Mouse (Mus musculus) T-helper 2 cell (primary cell): ENCODE data around the gene Dixdc1.

Experiments used
- in situ Hi-C: fragments of 300-600 bp; cut with MboI, MseI; formaldehyde crosslinking; loops from one replicate; pipeline ENCODE4 v1.15.1; 2025; ENCODE audit warnings: high pct_unique_total_duplicates

Dixdc1 gene

DNA sequence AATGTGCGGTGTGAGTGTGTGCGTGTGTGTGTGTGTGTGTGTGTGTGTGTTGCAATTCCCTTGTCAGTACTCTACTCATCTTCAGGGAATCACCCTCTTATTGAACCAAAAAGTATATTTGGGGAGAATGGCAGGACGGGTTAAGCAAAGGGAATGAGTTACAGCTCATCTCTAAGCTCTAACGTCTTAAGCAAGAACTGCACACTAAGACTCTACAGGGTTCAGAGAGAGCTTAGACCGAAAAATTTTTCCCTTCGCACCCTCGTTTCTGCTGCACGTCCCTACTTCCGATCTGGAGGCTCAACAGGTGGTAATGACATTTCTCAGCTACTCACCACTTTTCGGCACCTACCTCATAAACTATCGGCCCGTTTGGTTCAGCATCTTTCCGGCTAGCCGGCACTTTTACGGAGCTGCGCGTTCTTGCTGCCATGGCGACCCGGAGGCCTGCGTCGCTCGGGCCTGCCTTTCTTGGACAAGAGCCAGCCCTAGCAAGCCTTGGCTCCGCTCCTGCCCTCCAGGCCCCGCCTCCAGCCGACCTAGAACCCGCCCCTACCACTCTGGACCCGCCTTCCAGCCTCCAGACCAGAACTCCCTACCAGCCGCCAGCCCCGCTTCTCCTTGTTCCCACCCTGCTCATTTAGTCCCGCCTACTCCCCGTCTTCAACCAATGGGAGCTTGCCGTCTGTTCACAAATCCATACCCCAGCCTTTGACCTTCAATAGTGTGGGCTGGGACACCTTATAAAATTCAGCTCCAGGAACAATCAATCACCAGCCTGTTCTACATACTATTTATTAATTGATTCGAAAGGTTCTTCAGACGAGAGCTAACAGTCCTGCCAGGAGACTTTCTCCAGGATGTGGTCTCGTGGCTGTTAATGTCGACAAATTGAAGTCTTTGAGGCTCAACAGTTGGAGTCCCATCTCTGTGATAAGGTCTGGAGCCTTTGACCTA lies at the start of gene Dixdc1:
Dixdc1 (minus strand) TSS at position 604 of the 957 bp plus-strand sequence.
- in situ Hi-C loops, result no loop called here

DNA sequence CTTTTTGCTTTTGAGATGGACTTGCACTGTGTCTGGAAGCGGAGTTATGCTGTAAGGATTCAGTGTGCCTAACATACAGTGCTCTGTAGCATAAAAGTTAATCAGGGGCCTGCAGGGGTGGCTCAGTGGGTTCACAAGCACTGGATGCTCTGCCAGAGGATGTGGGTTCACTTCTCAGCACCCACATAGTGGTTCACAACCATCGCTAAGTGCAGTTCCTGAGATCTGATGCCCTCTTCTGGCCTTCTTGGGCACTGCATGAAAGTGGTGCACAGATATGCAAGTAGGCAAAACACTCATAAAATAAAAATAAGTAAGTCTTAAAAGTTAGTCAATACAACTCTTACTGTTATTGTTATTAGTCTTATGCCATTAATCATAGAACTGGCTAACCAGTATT lies 42.8 kb upstream of the Dixdc1 start:
- in situ Hi-C loops, result loop anchor here (10.0 kb wide), 1 partner anchor 777 kb away; no protein-coding TSS in a partner anchor

DNA sequence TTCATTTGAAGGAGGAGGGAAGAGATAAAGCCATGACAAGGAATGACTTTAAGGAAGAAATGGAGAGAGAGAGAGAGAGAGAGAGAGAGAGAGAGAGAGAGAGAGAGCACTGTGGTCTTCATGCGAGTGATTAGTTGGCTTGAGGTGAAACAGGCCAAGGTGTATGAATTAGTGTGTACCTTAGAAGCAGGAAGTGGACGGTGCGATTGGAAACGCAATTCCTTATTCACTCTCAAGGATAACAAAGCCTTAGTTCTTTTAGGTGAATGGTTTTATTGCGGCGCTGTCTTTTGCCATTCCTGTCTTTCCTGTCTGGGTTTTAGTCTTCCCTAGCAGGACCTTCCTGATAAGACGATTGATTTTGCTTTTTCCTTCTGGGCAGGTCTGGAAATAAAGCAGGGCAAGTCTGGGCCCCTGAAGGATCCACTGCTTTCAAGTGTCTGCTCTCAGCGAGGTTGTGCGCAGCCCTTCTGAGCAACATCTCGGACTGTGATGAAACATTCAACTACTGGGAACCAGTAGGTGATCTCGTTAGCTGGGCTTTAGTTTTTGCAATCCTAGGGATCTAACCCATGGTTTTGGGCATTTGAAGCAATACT lies 36.9 kb upstream of the Dixdc1 start:
- in situ Hi-C loops, result no loop called here

DNA sequence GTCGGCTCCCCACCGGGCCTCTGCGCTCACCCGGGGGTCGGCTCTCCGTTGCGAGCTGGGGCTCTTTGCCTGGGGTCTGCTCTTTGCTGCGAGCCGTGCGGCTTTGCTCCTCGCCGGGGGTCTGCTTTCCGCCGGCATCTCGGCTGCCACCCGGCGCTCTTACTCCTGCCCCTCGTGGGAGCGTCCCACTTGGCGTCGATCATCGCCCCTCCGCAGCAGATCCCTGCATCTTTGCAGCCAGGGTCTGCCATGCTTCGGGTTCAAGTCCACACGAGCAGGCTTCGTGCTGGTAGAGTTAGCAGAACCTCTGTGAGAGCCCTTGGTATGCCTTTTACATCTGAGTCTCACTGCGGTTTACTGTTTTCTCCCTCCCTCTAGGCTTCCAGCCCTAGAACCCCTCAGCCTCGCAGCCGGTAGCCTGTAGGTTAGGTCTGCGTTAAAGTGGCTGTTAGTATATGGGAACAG lies 36.4 kb upstream of the Dixdc1 start:
- in situ Hi-C loops, result no loop called here

DNA sequence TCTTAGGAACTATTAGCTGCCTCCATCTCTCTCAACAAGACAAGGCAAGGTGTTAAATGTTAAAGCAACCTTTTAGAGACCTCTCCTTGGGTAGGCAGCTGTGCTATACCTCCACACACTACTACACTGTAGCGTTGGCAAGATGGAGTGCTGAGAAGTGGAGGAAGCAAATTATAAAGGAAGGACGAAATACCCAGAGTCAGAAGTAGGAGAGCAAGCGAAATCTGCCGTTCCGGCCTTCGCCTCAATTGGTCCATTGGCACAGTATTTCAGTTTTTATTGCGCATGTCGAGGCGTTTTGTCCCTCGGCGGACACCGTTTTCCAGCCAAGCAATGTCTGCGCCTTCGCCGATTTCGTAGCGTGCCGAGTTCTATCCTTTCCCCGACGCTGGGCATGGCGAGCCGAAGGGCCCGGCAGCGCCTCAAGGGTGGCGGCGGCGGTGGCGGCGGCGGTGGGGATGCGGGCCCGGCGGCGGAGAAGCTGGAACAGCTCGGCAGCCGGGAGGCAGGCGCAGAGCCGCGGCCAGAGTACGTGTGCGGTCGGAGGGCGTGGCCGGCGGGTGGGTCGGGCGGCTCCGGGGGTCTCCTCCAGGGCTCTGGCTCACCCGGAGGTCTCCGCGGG lies 35.8 kb upstream of the Dixdc1 start, which contains the start of the genes Alg9 and 1110032A03Rik:
Alg9 (plus strand) TSS at position 29 of the 622 bp plus-strand sequence.
1110032A03Rik (minus strand) TSS at position 530 of the 622 bp plus-strand sequence.
- in situ Hi-C loops, result no loop called here

DNA sequence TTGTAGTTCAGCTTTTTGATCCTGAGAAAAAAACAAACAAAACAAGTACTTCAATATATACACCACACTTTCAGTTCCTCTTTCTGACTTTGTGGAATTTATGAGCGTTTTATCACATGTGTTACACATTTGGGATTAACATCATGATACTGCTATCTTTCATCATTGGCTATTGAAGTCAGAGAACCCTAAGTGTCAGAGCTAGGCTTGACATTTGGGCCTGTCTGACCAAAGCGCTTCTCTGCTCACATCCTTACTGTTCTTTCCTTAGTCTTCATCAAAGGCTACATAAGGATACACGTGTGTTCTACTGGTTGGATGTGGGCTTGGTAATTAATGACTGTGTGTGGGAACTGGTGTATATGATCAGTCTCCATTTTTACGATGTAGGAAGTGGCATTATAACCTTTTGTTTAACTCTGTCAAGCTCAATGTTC lies 34.7 kb upstream of the Dixdc1 start:
- in situ Hi-C loops, result no loop called here

DNA sequence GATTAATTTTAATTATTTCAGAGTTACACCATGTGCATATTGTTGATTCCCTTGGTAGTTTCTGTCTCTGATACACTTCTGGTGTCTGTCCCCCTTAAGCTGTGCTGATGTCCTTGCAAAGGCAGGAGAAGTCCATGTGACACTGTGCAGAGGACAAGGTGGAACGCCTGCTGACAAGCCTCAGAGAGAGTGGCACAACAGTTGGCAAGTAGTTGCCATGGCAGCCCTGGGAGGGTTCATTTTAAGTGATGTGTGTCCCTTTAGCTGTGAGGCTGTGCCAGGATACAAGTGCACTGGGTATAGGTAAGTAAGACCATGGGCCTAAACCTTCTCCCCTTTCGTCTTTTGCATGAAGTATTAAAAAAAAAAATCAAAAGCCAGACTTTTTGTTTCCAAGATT lies 30.7 kb upstream of the Dixdc1 start:
- in situ Hi-C loops, result no loop called here

DNA sequence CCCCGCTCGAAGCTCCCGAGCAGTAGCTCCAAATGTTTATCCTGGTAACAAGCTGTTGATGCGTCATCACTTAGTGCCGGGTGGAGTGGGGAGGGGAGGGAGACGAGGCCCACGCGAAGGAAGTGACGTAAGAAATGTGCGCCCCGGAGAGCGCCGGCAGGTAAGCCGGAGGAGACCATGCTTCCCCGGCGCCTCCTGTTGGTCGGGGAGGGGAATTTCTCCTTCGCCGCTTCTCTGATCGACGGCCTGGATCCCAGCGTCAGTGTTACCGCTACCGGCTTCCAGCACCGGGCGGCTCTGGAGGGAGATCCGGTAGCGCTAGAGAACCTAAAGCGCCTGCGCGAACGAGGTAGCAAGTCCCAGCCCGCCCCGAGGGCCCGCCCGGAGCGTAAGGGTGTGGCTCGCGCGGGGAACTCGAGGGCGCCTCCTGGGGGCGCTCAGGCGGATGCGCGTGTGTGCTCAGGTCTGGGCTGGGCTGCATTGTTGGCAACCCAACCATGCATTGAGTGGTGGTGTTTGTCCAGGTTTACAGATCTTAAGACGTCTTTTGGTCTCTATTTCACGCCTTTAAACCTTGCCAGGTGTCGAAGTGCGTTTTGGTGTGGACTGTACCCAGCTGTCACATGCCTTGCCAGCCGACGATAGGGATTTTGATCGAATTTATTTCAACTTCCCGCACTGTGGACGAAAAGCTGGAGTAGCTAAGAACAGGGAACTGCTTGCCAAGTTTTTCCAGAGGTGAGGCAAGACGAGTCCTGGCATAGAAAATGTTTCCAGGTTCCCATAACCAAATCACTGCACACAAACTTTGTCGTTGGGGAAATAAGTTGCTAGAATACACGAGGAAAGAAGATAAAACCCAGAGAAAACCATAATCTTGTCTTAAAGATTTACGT lies 29.0 kb upstream of the Dixdc1 start, which contains the start of gene Fdxacb1:
Fdxacb1 (plus strand) TSS at position 130 of the 896 bp plus-strand sequence.
- in situ Hi-C loops, result no loop called here

DNA sequence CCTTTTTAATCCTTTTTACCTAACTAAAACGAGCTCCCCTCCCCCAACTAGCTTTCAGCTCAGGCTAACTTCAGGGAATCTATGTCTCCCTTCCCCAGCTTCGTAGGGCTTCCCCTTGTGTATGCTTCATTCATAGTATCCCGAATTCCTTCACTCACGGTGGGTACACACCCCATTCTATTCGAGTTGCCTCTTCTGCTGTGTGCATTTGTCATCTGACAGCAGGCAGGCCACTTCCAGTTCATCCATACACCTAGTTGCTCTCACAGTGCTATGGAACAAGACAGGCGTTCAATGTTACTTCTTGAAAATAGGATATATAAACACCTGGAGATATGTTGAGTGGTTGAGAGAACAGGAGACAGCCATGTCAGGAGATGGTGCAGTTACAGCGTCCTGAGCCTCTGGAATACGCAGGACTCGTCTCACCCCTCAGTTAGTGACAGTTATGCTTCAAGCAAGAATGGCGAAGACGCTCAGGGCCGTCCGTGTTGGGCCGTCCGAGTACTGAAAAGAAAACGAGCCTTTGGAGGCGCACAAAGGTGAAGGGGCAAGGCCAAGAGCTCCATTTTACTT lies 28.3 kb upstream of the Dixdc1 start:
- in situ Hi-C loops, result no loop called here

DNA sequence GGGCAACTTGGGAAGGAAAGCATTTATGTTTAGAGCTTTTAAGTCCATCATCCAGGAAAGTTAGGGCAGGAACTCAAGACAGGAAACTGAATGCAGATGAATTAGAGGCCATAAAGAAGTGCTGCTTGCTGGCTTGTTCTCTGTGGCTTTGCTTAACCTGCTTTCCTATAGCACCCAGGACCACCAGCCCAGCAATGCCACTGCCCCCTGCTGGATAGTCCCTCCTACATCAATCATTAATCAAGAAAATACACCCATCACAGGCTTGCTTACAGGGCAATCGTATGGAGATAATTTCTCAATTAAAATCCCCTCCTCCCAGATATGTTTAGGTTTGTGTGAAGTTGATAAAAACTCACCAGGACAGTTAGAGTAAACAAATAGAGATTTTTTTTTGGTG lies 24.0 kb upstream of the Dixdc1 start:
- in situ Hi-C loops, result no loop called here

DNA sequence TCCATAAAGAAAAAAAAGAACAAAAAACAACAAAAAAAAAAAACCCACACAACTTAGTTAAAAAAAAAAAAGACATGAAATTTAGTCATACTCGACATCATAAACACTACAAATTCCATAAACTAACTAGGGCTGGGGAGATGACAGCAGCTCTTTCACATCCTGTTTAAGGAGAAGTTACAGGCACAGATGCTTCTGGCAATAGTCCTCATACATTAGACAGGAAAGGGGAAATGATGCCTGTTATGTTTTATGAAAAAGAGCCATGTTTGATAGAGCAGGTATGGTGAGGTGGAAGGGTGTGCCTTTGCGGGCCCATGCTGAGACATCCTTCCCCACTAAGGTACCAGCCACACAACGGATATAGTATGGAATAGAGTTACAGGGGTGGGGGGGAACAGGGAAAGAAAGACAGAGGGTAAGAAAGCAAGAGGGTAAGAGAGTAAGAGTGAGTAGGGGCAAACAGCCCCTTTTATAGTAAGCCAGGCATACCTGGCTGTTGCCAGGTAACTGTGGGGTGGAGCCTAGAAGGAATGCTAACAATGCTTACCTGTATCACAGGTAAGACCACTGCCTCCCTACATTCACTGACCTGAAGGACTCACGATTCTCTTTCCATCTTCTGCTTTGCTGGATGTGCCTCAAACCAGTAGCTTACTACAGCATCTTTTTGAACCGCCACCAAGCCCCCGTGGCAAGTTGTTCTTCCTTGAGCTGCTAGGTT lies 22.4 kb upstream of the Dixdc1 start:
- in situ Hi-C loops, result no loop called here

DNA sequence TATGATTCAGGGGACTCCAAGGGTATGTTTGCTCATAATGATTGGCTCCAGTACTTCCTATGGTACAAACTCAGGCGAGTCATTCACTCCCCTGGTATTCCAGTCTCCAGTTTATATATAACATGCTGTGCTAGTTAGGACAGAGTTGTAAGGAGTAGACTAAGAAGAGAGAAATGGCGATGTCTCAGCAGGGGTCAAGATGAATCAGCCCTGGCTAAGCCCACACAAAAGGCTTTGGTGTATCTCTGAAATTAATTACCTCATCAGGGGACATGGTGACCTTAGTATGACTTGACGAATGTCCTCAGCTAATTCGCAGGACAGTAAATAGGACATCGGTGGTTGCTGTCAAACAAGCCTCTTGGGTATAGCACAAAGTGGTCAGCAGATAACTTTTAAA lies 17.4 kb upstream of the Dixdc1 start:
- in situ Hi-C loops, result no loop called here

DNA sequence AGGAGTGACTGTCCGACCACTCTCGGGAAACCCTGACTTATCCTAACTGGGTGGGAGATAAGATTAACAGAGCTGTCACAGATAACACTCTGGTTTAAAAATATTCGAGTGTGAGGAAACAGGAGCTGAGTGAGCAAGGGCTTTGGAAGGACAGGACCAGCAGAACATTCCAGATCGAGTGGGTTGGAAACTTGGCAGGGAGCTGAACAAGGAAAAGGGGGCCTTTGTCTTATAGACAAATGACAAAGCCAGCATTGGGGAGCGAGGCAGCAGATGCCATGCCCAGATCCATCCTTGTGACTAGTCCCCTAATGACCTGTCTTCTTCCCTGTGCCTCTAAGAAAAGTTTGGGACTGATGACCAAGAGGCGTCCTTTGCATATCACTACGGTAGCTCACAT lies 14.6 kb upstream of the Dixdc1 start:
- in situ Hi-C loops, result no loop called here

DNA sequence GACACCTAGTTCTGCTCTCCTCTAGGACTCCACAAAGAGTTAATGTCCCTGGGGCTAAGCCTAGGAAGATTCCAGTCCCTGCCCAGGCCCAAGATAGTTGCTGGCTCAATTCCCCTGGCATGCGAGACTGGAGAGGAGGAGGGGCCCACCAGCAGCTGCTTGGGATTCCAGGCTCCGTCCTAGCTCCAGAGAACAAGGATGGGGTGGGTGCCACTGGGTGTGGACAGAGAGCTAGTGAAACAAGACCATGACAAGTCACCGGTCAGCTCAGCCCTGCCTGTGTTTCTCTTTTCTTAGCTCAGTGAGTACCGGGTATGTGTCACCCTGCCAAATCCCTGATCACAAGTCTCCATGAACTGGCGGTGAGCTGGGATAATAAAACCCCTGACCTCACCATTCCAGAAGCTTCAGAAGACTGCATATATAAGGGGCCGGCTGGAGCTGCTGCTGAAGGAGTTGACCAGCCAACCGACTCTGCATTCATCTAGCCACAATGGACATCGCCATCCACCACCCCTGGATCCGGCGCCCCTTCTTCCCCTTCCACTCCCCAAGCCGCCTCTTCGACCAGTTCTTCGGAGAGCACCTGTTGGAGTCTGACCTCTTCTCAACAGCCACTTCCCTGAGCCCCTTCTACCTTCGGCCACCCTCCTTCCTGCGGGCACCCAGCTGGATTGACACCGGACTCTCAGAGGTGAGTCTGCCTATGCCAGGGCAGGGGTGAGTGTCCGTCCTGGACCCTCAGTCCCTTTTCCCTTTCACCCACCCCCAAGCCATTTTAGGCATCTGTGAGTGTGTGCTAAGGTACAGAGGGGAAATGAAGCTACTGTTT lies 13.7 kb upstream of the Dixdc1 start:
- in situ Hi-C loops, result no loop called here

DNA sequence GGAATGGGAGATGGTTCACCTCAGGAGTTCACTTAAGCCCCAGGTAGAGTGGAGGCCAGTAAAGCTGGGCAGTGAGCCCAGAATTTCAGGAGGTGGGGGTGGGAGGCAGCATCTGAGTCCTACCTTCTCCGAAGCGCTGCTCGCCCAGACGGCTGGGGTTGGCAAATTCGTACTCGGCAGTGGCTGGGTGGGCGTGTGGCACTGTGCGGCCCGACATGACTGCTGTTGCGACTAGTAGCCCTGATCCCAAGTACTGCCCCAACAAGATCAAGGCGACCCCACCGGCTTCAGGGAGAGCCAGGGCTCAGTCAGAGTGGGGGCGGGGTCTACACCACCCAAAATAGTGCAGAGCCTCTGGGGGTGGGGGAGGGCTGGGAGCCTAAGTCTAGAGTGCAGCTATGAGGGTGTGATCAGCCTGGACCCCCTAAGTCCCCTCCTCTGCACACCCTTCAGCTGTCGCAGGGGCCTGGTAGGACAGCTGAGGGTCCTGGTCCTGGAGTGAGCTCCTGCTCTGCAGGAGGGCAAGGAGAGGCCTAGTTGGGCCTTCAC lies 12.8 kb upstream of the Dixdc1 start, which contains the start of gene Hspb2:
Hspb2 (minus strand) TSS at position 301 of the 549 bp plus-strand sequence.
- in situ Hi-C loops, result no loop called here

DNA sequence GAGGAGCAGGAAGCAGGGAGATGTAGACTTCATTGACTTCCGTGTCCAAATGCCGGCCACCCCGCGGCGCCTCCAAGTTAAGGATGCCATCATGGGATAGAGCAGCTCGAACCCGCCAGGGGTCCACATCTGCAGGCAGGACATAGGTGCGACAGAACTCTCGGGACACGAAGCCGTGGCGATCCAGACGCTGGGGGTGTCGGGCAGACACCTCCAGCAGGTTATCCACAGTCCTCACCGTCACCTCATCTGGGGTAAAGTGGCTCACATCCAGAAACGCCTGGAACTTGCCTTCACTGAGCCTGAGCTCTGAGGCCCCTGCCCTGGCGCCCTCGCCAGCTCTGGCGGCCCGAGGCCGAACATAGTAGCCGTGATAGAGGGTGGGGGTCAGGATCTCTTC lies 12.0 kb upstream of the Dixdc1 start, which contains the start of gene Cryab:
Cryab (plus strand) TSS at position 3 of the 400 bp plus-strand sequence.
- in situ Hi-C loops, result no loop called here

DNA sequence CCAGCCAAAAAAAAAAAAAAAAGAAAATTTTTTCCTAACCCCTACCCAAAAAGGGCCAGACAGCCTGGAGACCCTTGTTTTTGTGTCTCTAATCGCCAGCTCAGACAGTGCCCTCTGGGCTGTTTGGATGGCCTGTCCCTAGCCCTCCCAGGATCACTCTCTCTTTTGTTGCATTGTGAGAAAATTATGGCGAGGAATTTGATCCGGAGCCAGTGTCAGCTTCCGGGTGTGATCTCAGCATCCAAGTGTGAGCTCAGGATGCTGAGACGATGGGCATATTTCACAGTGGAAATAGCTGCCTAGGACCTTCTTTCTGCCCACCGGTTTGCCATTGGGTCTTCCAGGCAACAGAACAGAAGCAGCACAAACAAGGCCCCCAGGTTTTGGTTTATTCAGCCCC lies 11.4 kb upstream of the Dixdc1 start:
- in situ Hi-C loops, result no loop called here

DNA sequence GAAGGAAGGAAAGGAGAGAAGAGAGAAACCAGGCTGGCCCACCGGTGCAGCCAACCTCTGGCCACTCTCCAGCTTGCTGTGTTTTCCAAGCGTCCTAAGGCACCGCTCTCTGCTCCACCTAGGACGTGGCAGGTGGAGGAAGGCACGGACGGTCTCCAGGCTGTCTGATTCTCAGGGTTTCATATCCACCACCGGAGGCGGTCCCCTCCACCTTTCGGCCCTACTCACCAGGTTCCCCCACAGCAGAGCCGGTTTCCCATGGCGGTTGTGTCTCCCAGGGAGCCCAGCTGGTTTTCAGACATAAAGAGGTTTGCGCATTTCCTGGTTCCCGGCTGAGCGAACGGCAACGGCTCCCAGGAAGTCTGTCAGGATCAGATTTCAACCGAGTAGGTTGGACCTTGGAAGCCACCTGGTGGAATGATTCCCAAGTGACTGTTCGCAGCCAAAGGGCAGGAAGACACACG lies 6.9 kb upstream of the Dixdc1 start, which contains the start of gene 2310030G06Rik:
2310030G06Rik (minus strand) TSS at position 323 of the 464 bp plus-strand sequence.
- in situ Hi-C loops, result no loop called here
